Mouse (Mus musculus): ENCODE data around the gene Mroh8. TPM values are rescaled to one million over a fixed set of nuclear protein-coding genes. Genes with fewer than 3 reads are reported as not detected.
"Not testable (repeated sequence)": the region's sequence is repeated elsewhere in the genome, so short reads cannot be mapped to it uniquely, and the experiment has no call there.

Gene Mroh8
- polyA plus RNA-seq, 1 experiment from 2014 or later: not detected

GRCm38 (mm10) chr2:157198405-157198804 lies 80.9 kb downstream of the Mroh8 start:
- peaks cover 32% of the 10 kb centered on the region; the same call in 1 of the 2 replicates for H3K36me3 ChIP-seq (ENCODE audit: inconsistent target)
- WGBS (ENCODE audit: missing documents): 97% methylated on average over 11 of the region's 11 CpGs
- H3K79me2 ChIP-seq (ENCODE audit: inconsistent target): peaks cover 25% of the 10 kb centered on the region

DNA sequence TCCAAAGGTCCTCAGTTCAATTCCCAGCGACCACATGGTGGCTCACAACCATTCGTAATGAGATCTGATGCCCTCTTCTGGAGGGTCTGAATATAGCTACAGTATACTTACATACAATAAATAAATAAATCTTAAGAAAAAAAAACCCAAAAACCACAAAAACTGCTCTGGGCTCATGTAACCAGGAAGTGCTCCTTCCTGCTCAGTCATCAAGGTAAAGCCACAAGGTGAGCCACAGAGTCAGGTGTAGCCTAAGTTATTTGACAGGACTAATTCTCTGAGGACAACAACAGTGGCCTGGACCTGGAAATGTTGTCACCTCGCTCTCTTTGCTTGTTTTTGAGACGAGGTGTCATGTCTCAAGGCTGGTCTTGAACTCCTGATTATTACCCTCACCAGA lies 88.7 kb downstream of the Mroh8 start:
- 93% methylated on average over 4 of the region's 4 CpGs for WGBS (ENCODE audit: missing documents)
- H3K36me3 ChIP-seq (ENCODE audit: inconsistent target): peaks cover 67% of the 10 kb centered on the region
- no peaks in the 10 kb centered on the region for H3K79me2 ChIP-seq (ENCODE audit: inconsistent target)
- no peak overlapping the region for H3K4me3 ChIP-seq (ENCODE audit: inconsistent target)
- H3K27ac ChIP-seq: no peak overlapping the region

More at GRCm38 (mm10) chr2:157198405-157198804, 80.9 kb downstream of the Mroh8 start:
- H3K4me3 ChIP-seq (ENCODE audit: inconsistent target); H3K27ac ChIP-seq: not testable (repeated sequence)

DNA sequence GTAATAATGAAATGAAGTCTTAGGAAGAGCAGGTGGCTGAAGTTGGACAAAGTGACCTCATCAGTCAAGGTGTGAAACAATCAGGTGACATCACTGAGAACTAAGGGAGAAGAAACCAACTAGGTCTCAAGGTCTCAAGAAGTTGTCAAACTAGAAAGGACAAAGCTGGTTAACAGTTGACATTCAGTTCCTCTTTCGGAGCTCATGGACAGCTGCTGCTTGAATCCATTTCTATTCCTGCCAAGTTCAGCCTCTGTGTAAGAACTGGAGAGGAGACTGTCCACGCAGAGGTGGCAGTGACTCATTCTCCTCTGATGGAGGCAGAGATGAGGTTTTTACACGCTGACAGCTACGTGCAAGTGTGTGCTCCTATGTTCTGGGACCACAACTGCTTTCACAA lies 92.1 kb downstream of the Mroh8 start:
- WGBS (ENCODE audit: missing documents): 19% methylated on average over 4 of the region's 4 CpGs

GRCm38 (mm10) chr2:157186504-157186903 lies 92.8 kb downstream of the Mroh8 start:
- Histone ChIP-seq H3K36me3 (ENCODE audit: inconsistent target) (peaks cover 39% of the 10 kb centered on the region), H3K4me3 (ENCODE audit: inconsistent target) (no peak overlapping the region), H3K79me2 (ENCODE audit: inconsistent target) (no peaks in the 10 kb centered on the region), H3K27ac (no peak overlapping the region)
- WGBS (ENCODE audit: missing documents): 100% methylated on average over 5 of the region's 5 CpGs

More for the DNA sequence above, 92.1 kb downstream of the Mroh8 start:
- Histone ChIP-seq H3K4me3 (ENCODE audit: inconsistent target) (no peak overlapping the region), H3K27ac (no peak overlapping the region), H3K36me3 (ENCODE audit: inconsistent target) (peaks cover 46% of the 10 kb centered on the region), H3K79me2 (ENCODE audit: inconsistent target) (no peaks in the 10 kb centered on the region)

GRCm38 (mm10) chr2:157185022-157185660 lies 94.2 kb downstream of the Mroh8 start:
- no peaks in the 10 kb centered on the region for H3K79me2 ChIP-seq (ENCODE audit: inconsistent target)
- peaks cover 26% of the 10 kb centered on the region for H3K36me3 ChIP-seq (ENCODE audit: inconsistent target)
- no peak overlapping the region for H3K4me3 ChIP-seq (ENCODE audit: inconsistent target)
- no peak overlapping the region for H3K27ac ChIP-seq
- WGBS (ENCODE audit: missing documents): 91% methylated on average over 13 of the region's 13 CpGs

DNA sequence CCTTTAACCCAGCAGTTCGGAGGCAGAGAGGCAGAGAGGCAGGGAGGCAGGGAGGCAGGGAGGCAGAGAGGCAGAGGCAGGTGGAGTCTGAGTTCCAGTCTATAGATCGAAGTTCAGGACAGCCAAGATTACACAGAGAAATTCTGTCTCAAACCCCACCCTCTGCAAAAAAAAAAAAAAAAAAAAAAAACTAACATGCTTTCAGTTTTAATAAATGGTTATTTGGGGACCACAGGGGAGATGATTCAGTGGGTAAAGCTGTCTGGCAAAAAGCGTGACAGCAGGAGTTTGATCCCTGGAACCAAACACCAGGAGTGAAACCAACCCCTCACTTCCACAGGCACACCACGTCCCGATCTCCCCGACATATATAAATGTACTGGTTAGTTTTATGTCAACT lies 101.2 kb downstream of the Mroh8 start:
- WGBS (ENCODE audit: missing documents): 95% methylated on average over 5 of the region's 6 CpGs
- Histone ChIP-seq H3K36me3 (ENCODE audit: inconsistent target) (peaks cover 27% of the 10 kb centered on the region), H3K4me3 (ENCODE audit: inconsistent target) (no peak overlapping the region), H3K27ac (no peak overlapping the region), H3K79me2 (ENCODE audit: inconsistent target) (no peaks in the 10 kb centered on the region)

- Histone ChIP-seq H3K4me3 (ENCODE audit: inconsistent target) (no peak overlapping the region), H3K36me3 (ENCODE audit: inconsistent target) (peaks cover 31% of the 10 kb centered on the region), H3K27ac (no peak overlapping the region), H3K79me2 (ENCODE audit: inconsistent target) (no peaks in the 10 kb centered on the region)
- WGBS (ENCODE audit: missing documents): 87% methylated on average over 3 of the region's 3 CpGs
These were observed 103.1 kb downstream of the Mroh8 start for GRCm38 (mm10) chr2:157176248-157176647.

GRCm38 (mm10) chr2:157174416-157174815 lies 104.9 kb downstream of the Mroh8 start:
- H3K4me3 ChIP-seq (ENCODE audit: inconsistent target): no peak overlapping the region
- peaks cover 39% of the 10 kb centered on the region for H3K36me3 ChIP-seq (ENCODE audit: inconsistent target)
- no peaks in the 10 kb centered on the region for H3K79me2 ChIP-seq (ENCODE audit: inconsistent target)
- H3K27ac ChIP-seq: no peak overlapping the region
- WGBS (ENCODE audit: missing documents): 92% methylated on average over 5 of the region's 5 CpGs

GRCm38 (mm10) chr2:157173555-157173954 lies 105.8 kb downstream of the Mroh8 start:
- H3K4me3 ChIP-seq (ENCODE audit: inconsistent target): no peak overlapping the region
- no peaks in the 10 kb centered on the region for H3K79me2 ChIP-seq (ENCODE audit: inconsistent target)
- H3K36me3 ChIP-seq (ENCODE audit: inconsistent target): peaks cover 40% of the 10 kb centered on the region
- WGBS (ENCODE audit: missing documents): 95% methylated on average over 6 of the region's 6 CpGs
- no peak overlapping the region for H3K27ac ChIP-seq

DNA sequence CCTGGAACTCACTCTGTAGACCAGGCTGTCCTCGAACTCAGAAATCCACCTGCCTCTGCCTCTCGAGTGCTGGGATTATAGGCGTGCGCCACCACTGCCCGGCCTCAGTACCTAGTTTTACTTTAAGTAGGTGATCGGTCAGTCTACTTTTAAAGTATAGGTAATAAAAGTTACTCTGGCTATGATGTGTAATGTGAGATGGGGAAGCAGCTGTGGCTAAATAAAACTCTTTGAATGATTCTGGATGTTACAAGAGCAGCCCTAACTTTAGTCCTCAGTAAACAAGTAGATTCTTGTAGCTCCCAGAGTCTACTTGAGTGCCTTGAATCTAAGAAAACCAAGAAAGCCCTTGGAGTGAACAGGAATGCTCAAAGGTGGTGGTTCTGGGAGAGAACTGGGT lies 106.4 kb downstream of the Mroh8 start:
- Histone ChIP-seq H3K4me3 (ENCODE audit: inconsistent target) (no peak overlapping the region), H3K79me2 (ENCODE audit: inconsistent target) (no peaks in the 10 kb centered on the region), H3K27ac (no peak overlapping the region), H3K36me3 (ENCODE audit: inconsistent target) (peaks cover 40% of the 10 kb centered on the region)
- WGBS (ENCODE audit: missing documents): 90% methylated on average over 6 of the region's 6 CpGs

DNA sequence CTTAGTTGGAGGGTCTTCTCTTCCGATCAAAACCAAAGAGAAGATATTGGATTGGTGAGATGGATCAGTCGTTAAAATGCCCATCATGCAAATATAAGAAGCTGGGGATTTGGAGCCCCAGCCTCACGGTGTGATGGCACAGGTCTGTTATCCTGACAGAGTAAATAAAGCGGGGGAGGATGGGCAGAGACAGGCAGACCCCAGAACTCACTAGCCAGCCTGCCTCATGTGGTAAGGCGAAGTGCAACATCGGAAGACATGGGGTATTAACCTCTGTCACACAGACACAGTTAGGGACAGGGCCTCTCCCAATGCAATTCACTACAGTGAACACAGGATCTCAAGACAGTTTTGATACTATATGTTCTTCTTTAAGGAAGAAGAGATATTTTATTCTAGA lies 108.7 kb downstream of the Mroh8 start:
- Histone ChIP-seq H3K36me3 (ENCODE audit: inconsistent target) (peaks cover 39% of the 10 kb centered on the region; the same call in 1 of the 2 replicates), H3K79me2 (ENCODE audit: inconsistent target) (no peaks in the 10 kb centered on the region), H3K27ac (no peak overlapping the region), H3K4me3 (ENCODE audit: inconsistent target) (no peak overlapping the region)
- 95% methylated on average over 6 of the region's 6 CpGs for WGBS (ENCODE audit: missing documents)

DNA sequence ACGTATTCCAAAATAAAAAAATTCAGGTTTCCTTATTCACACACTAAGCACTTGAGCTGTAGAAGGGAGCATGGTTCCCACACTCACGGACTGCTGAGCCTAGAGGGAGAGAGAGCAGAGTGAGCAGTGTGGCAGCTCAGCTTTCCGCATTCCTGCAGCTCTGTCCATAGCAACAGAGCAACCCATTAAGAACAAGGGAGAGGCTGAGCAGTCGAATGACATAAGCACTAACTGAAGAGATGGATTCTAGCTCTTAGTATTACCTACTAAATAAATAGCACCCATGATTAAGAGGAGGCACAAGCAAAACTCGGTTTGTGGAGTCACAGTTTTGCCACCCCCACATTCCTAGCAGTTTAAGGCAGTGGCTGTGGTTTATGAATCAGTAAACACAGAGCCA lies 109.2 kb downstream of the Mroh8 start:
- H3K4me3 ChIP-seq (ENCODE audit: inconsistent target): no peak overlapping the region
- 91% methylated on average over 5 of the region's 5 CpGs for WGBS (ENCODE audit: missing documents)

DNA sequence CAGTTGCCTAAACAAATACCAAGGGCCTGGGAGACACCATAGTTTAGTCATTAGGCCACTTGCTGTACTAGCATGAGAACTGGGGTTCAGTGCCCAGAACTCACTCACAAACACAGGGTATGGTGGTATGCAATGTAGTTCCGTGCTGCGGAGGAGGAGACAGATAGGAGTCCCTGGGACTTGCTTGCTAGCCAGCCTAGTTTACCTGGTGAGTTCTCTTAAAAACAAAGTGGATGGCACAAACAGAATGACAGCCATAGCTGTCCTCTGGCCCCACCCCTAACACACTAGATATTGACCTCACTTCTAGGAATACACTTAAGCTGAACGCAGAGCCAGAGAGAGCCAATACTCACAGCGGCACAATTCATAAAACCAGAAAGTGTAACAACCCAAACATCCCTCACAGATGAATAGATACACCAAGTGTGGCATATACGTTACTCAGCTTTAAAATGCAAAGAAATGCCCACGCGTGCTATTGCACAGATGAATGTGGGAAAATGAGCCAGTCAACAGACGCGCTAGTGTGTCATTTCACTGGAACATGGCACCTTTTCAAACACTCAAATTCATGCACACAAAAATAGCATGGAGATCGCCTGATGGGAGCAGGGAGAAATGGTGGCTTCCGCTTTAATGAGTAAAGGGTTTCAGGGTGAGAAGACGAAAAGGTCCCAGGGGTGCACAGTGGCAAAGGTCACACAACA lies 112.8 kb downstream of the Mroh8 start:
- Histone ChIP-seq H3K4me3 (ENCODE audit: inconsistent target) (no peak overlapping the region), H3K79me2 (ENCODE audit: inconsistent target) (no peaks in the 10 kb centered on the region), H3K36me3 (ENCODE audit: inconsistent target) (peaks cover 44% of the 10 kb centered on the region), H3K27ac (no peak overlapping the region)
- 94% methylated on average over 11 of the region's 12 CpGs for WGBS (ENCODE audit: missing documents)

More for the DNA sequence above, 109.2 kb downstream of the Mroh8 start:
- Histone ChIP-seq H3K27ac (no peak overlapping the region), H3K79me2 (ENCODE audit: inconsistent target) (no peaks in the 10 kb centered on the region), H3K36me3 (ENCODE audit: inconsistent target) (peaks cover 34% of the 10 kb centered on the region; the same call in 1 of the 2 replicates)

DNA sequence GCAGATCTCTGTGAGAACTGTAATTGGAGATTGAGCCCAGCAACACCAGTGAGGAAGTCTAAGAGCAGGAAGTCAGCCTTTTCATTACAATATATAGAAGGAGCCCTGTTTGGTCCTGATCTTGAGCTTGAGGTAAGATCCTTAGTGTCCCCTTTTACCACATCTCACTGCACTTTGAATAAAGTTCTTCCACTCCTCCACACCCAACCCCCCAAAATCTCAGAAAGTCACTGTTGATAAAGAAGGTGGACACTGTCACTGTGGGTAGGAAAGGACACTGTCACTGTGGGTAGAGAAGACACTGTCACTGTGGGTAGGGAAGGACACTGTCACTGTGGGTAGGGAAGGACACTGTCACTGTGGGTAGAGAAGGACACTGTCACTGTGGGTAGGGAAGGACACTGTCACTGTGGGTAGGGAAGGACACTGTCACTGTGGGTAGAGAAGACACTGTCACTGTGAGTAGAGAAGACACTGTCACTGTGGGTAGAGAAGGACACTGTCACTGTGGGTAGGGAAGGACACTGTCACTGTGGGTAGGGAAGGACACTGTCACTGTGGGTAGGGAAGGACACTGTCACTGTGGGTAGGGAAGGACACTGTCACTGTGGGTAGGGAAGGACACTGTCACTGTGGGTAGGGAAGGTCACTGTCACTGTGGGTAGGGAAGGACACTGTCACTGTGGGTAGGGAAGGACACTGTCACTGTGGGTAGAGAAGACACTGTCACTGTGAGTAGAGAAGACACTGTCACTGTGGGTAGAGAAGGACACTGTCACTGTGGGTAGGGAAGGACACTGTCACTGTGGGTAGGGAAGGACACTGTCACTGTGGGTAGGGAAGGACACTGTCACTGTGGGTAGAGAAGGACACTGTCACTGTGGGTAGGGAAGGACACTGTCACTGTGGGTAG lies 113.8 kb downstream of the Mroh8 start:
- H3K27ac ChIP-seq; H3K79me2 ChIP-seq (ENCODE audit: inconsistent target); H3K4me3 ChIP-seq (ENCODE audit: inconsistent target): not testable (repeated sequence)
- H3K36me3 ChIP-seq (ENCODE audit: inconsistent target): peaks cover 44% of the 10 kb centered on the region
